Mouse (Mus musculus): ENCODE results near the gene Pde1c. TPM values are rescaled to one million over a fixed set of nuclear protein-coding genes. Genes with fewer than 3 reads are reported as not detected.
A peak's percentile ranks its signal among the peaks of the same experiment; 100 is the strongest.

Pde1c gene
- polyA plus RNA-seq, 1 experiment, result 10.7 TPM

- DNase-seq (ENCODE audit: low read depth), result peak; percentile 14
- TF ChIP-seq CTCF (IDR thresholded peaks at IDR 0.05; ENCODE audit: borderline replicate concordance, extremely low read depth, insufficient read depth, insufficient read length) (no peak), POLR2A (IDR thresholded peaks at IDR 0.05; ENCODE audit: borderline replicate concordance, extremely low read depth, insufficient read depth, insufficient read length, poor library complexity, severe bottlenecking) (no peak)
These were observed 127.4 kb downstream of the Pde1c start for GRCm38 (mm10) chr6:56441501-56441900.

DNA sequence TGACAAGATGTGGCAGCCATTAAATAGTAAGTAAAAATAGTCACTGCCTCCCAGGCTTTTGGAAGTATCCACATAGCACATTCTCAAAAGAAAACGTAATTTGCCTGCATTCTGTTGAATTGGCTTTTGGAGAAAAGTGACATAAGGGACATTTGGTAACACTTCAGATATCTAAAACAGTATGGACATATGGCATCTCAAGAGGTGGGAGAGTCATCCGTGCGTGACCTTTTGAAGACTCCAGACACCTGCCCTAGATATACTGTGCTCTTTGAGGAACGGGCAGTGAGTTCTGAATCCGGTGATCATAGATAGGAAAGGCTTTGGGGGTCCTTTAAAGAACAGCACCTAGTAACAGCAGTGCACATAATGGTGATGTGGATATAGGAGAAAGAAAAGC is 143.1 kb downstream of the Pde1c start:
- TF ChIP-seq CTCF (IDR thresholded peaks at IDR 0.05; ENCODE audit: borderline replicate concordance, extremely low read depth, insufficient read depth, insufficient read length) (no peak), POLR2A (IDR thresholded peaks at IDR 0.05; ENCODE audit: borderline replicate concordance, extremely low read depth, insufficient read depth, insufficient read length, poor library complexity, severe bottlenecking) (no peak)
- no peak for DNase-seq (ENCODE audit: low read depth)

- no peak for DNase-seq (ENCODE audit: low read depth)
- TF ChIP-seq POLR2A (IDR thresholded peaks at IDR 0.05; ENCODE audit: borderline replicate concordance, extremely low read depth, insufficient read depth, insufficient read length, poor library complexity, severe bottlenecking) (no peak), CTCF (IDR thresholded peaks at IDR 0.05; ENCODE audit: borderline replicate concordance, extremely low read depth, insufficient read depth, insufficient read length) (no peak)
These were observed 146.0 kb downstream of the Pde1c start for GRCm38 (mm10) chr6:56422866-56423265.

- no peak for DNase-seq (ENCODE audit: low read depth)
- TF ChIP-seq CTCF (IDR thresholded peaks at IDR 0.05; ENCODE audit: borderline replicate concordance, extremely low read depth, insufficient read depth, insufficient read length) (no peak), POLR2A (IDR thresholded peaks at IDR 0.05; ENCODE audit: borderline replicate concordance, extremely low read depth, insufficient read depth, insufficient read length, poor library complexity, severe bottlenecking) (no peak)
These were observed 152.7 kb downstream of the Pde1c start for GRCm38 (mm10) chr6:56416191-56416590.

- DNase-seq (ENCODE audit: low read depth), result no peak
- TF ChIP-seq CTCF (IDR thresholded peaks at IDR 0.05; ENCODE audit: borderline replicate concordance, extremely low read depth, insufficient read depth, insufficient read length), result no peak
- TF ChIP-seq POLR2A (IDR thresholded peaks at IDR 0.05; ENCODE audit: borderline replicate concordance, extremely low read depth, insufficient read depth, insufficient read length, poor library complexity, severe bottlenecking), result no peak
These were observed 179.7 kb downstream of the Pde1c start for GRCm38 (mm10) chr6:56389178-56389577.

GRCm38 (mm10) chr6:56376359-56376758 is 192.5 kb downstream of the Pde1c start:
- no peak for DNase-seq (ENCODE audit: low read depth)
- TF ChIP-seq POLR2A (IDR thresholded peaks at IDR 0.05; ENCODE audit: borderline replicate concordance, extremely low read depth, insufficient read depth, insufficient read length, poor library complexity, severe bottlenecking) (no peak), CTCF (IDR thresholded peaks at IDR 0.05; ENCODE audit: borderline replicate concordance, extremely low read depth, insufficient read depth, insufficient read length) (no peak)

DNA sequence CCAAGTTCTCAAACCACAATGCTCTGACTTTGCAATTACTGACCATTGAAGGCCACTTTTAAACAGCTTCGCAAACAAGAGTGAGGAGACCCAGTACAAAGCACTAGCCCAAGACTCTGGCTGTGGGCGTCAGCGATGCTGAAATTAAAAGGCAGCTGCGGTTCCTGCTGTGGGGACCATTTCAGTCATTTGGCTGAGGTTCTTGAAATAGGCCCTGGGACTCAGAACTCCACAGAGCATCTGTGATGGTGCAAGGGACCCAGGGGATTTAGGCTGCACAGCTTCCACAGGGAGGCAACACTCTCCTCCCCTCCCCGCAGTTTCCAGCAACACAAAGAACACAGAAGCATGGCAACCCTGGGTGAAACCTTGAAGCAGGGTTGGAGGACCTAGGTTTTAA is 194.7 kb downstream of the Pde1c start:
- no peak for DNase-seq (ENCODE audit: low read depth)
- TF ChIP-seq POLR2A (IDR thresholded peaks at IDR 0.05; ENCODE audit: borderline replicate concordance, extremely low read depth, insufficient read depth, insufficient read length, poor library complexity, severe bottlenecking), result no peak
- no peak for TF ChIP-seq CTCF (IDR thresholded peaks at IDR 0.05; ENCODE audit: borderline replicate concordance, extremely low read depth, insufficient read depth, insufficient read length)

DNA sequence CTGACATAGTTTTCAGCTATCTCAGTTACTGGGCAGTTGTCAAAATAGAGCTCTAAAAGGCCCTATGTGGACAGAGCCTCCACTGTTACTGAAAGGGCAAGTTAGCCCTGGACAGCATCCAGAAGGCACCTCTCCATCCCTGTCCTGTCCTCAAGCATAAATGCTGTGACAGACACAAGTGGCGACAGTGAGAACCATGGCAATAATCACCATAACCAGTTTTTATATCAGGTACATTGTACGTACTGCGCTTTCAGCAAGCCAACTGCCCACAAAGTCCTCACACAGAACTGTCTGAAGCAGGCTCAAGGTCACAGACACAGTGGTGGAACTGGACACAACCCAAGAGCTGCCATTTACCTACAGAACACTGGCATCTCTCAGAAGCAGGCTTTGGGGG is 195.2 kb downstream of the Pde1c start:
- DNase-seq (ENCODE audit: low read depth), result no peak
- TF ChIP-seq POLR2A (IDR thresholded peaks at IDR 0.05; ENCODE audit: borderline replicate concordance, extremely low read depth, insufficient read depth, insufficient read length, poor library complexity, severe bottlenecking) (no peak), CTCF (IDR thresholded peaks at IDR 0.05; ENCODE audit: borderline replicate concordance, extremely low read depth, insufficient read depth, insufficient read length) (no peak)

DNA sequence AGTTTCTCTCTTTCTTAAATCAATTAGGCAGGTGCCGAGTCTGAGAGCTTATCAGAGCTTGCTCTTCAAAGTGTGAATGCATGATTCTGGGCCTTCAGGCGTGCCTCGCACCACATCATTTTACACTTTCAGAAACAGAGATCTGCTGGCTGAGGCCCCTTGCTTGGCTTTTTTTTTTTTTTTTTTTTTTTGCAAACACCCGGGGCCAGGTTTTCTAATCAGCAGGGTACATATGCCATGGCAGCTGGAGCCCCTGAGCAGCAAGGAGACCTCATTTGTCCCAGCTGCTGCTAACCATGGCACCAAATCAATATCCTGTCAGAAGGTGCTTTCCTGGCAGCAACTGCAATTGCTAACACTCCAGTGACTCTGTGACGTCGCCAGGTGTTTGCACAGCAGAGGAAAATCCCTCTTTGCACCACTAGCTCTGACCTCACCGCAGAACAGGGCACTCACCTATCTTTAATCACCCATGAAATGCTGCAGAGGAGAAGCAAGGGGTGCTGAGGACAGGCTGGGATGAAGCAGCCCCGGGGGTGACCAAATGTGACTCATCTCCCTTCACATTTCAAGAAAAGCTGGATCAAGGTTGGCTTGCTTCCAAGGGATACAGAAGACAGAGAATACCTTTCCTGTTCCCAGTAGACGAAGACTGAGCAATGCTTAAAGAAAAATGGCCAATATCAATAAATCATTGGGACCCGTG is 195.7 kb downstream of the Pde1c start:
- TF ChIP-seq CTCF (IDR thresholded peaks at IDR 0.05; ENCODE audit: borderline replicate concordance, extremely low read depth, insufficient read depth, insufficient read length) (no peak), POLR2A (IDR thresholded peaks at IDR 0.05; ENCODE audit: borderline replicate concordance, extremely low read depth, insufficient read depth, insufficient read length, poor library complexity, severe bottlenecking) (no peak)
- DNase-seq (ENCODE audit: low read depth), result peak; percentile 86

DNA sequence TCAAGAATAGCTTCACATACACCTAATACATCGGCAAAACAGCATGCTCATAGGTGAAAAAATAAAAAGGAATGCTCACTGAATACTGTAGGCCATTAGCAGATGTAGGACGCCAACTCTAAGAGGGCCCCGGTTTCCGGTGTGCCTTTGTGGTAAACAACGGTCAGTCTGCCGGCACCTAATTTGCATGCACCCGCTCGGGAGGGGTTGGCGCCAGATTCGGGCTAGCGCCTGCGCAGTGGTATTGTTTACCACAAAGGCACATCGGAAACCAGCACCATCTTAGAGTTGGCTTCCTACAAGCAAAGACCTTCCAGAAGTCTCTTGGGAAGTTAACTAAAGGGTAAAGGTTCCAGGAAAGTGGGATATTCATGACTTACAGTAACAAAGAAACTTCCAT is 199.4 kb downstream of the Pde1c start:
- DNase-seq (ENCODE audit: low read depth), result no peak
- TF ChIP-seq POLR2A (IDR thresholded peaks at IDR 0.05; ENCODE audit: borderline replicate concordance, extremely low read depth, insufficient read depth, insufficient read length, poor library complexity, severe bottlenecking) (no peak), CTCF (IDR thresholded peaks at IDR 0.05; ENCODE audit: borderline replicate concordance, extremely low read depth, insufficient read depth, insufficient read length) (no peak)

- DNase-seq (ENCODE audit: low read depth), result no peak
- TF ChIP-seq CTCF (IDR thresholded peaks at IDR 0.05; ENCODE audit: borderline replicate concordance, extremely low read depth, insufficient read depth, insufficient read length), result no peak
- no peak for TF ChIP-seq POLR2A (IDR thresholded peaks at IDR 0.05; ENCODE audit: borderline replicate concordance, extremely low read depth, insufficient read depth, insufficient read length, poor library complexity, severe bottlenecking)
These were observed 200.8 kb downstream of the Pde1c start for GRCm38 (mm10) chr6:56368116-56368515.

DNA sequence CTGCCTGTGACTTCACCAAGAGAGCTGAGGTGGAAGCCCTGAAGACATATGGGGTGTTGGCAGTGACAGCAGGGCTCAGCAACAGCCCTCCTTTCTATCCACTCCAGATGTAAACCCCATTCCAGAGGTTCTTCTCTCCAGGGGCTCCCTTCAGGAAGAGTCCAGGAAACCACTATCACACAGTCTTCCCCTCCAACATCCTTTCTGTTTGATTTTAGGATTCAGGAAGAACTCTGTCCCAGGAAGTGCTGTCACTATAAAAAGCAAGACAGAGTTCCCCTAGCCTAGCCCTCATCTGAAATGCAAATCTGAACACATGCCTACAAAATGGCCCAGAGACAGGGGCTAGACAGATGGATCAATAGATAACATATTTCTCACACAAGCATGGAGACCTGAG is 201.6 kb downstream of the Pde1c start:
- TF ChIP-seq POLR2A (IDR thresholded peaks at IDR 0.05; ENCODE audit: borderline replicate concordance, extremely low read depth, insufficient read depth, insufficient read length, poor library complexity, severe bottlenecking), result no peak
- no peak for TF ChIP-seq CTCF (IDR thresholded peaks at IDR 0.05; ENCODE audit: borderline replicate concordance, extremely low read depth, insufficient read depth, insufficient read length)

More for the DNA sequence above, 201.6 kb downstream of the Pde1c start:
- no peak for DNase-seq (ENCODE audit: low read depth)

All from brain, embryonic 14.5 days (tissue).